Mouse (Mus musculus) megakaryocyte, adult 5-6 weeks (primary cell): ENCODE measurements around the gene Fmo5. TPM values are rescaled to one million over a fixed set of nuclear protein-coding genes. Genes with fewer than 3 reads are reported as not detected.

Source experiments
- ATAC-seq: 2 replicates; pipeline ENCODE4 v1.8.0; 2016; ENCODE audit warnings: mild to moderate bottlenecking, inconsistent platforms; ENCODE audit not compliant: poor library complexity, severe bottlenecking
- total RNA-seq, 2 experiments: library from RNA; stranded (forward) in 1 of 2; stranded (reverse) in 1 of 2; fragments of 153-499, 151-499 nt in 1 of 2; fragments of 221-1000, 200-1000 nt in 1 of 2; gene quantifications; 2 replicates each; pipeline versions ENCODE4 v1.2.3 to v1.2.4; 2015 to 2017

Fmo5 gene
- total RNA-seq, 2 experiments from 2014 or later = 10.7 to 19.5 TPM

- ATAC-seq = no peak
Measured at GRCm38 (mm10) chr3:97630746-97631145, 2.1 kb downstream of the Fmo5 start.

DNA sequence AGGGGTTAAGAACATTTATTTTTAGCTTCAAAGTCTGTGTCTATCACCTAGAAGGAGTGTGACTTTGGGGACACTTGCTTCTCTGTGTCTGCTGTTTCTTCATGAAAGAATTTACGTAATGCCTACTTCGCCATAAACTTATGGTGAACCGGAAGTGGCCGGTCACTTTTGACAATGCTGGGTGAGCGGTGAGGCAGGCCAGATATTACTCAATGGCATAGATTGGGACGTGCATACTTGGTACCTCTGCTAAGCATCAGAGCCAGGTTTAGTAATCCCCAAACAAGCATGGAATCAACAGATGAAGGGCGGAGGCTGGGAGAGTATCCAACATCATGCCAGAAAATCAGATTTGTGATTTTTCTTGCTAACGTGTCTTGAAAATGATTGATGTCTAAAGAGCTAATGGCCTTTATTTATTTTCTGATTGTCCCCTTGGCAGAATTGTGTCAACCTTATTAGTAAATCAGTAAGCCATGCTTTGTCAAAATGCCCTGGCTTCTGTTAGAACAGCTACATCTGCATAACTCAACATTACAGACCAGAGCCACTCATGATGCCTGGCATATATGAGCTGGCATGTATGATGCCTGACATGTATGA lies 2.8 kb downstream of the Fmo5 start:
- ATAC-seq = peak; percentile 65

GRCm38 (mm10) chr3:97633456-97633855 lies 4.9 kb downstream of the Fmo5 start:
- no peak for ATAC-seq

GRCm38 (mm10) chr3:97634288-97634761 lies 5.7 kb downstream of the Fmo5 start:
- ATAC-seq = peak; percentile 30

DNA sequence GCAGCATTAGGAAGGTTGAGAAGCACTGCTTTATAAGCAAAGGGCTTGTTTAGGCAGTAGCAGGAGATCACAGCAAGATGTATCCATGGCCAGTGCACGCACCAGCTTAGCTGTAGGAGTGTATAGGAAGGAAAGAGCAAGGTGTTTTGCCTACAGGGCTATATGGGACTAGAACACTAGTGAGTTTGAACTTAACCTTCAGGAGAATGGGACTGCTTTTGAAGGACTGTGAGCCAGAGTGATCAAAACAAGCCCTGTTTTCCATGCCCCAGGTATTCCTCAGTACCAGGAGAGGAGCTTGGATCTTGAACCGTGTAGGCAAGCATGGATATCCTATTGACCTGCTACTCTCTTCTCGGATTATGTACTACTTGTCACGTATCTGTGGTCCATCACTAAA lies 12.8 kb downstream of the Fmo5 start:
- no peak for ATAC-seq

- no peak for ATAC-seq
Measured at GRCm38 (mm10) chr3:97642001-97642400, 13.4 kb downstream of the Fmo5 start.

- no peak for ATAC-seq
Measured at GRCm38 (mm10) chr3:97648518-97648917, 19.9 kb downstream of the Fmo5 start.

DNA sequence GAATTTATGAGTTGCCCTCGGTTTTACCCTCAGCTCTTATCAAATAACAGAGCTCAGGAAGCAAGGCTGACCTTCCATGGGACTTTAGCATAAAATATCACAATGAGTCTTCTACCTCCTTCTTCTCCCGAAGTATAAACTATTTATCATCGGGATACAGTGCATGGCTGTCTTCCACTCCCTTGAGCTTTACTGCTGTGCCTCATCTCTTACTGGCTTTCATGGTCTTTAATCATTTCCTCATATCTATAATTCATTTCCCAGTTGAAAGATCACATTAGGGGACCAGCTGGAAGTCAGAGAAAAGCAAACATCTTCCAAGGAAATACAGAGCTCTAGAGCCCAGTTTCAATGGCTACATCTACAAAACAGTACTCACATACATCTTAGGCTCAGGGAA lies 20.4 kb downstream of the Fmo5 start:
- no peak for ATAC-seq

DNA sequence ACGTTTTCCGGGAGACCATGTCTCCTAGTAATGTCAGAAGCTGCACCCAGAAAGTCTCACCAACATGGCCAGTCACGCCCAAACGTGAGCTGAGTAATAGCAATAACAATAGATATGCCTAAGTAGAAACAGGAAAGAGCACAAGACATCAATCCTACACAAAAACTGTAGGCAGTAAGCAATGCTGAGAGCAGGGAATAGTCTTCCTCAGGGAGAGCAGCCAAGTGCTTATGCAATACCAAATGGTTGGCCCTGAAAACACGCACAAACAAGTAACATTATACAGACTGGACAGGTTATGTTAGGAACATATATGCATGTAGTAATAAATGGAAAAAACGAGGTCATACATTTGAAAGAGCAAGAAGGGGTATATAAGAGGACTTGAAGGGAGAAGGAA lies 20.9 kb downstream of the Fmo5 start:
- no peak for ATAC-seq

GRCm38 (mm10) chr3:97651604-97652003 lies 23.0 kb downstream of the Fmo5 start:
- ATAC-seq = no peak

GRCm38 (mm10) chr3:97653781-97654180 lies 25.2 kb downstream of the Fmo5 start:
- no peak for ATAC-seq

- ATAC-seq = no peak
Measured at GRCm38 (mm10) chr3:97654901-97655300, 26.3 kb downstream of the Fmo5 start.

DNA sequence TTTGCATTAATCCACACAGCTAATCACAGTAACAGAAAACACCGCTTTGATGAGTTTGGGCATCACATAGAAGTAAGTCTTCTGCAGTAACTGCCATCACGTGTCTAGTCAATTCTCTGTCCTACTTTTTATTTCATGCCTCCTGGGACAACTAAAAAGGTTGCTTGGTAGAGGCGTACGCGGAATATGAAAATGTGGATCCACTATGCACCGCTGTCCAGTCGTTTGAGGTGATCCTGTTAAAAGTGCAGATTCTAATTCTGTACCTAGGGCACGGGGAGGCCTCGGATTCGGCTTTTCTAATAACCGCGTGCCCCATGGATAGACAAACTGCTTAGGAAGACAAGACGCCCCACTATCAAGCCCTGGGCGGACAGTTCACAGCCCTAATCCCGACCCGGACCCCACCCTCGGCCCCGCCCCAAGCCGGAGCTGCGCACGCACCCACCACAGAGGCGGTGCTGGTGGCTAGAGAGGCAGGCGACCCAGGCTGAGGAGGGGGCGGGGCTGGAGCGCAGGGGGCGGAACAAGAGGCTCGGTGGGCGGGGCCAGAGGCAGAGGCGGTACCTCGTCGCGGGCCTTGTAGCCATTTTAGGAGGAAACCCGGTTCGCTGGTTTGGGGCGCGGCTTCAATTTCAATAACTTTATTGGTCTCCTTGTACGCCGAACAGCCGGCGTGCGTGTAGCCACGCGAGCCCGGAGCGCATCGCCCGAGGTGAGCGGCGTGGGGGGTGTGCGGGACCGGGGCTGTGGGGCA lies 29.2 kb downstream of the Fmo5 start, which contains the start of gene Prkab2:
Gene Prkab2 (plus strand): TSS at position 539 of the 757 bp plus-strand sequence.
- ATAC-seq = peak; percentile 95

- ATAC-seq = peak; percentile 29
Measured at GRCm38 (mm10) chr3:97658426-97659193, 30.0 kb downstream of the Fmo5 start.

- ATAC-seq = no peak
Measured at GRCm38 (mm10) chr3:97659746-97660145, 31.1 kb downstream of the Fmo5 start.

DNA sequence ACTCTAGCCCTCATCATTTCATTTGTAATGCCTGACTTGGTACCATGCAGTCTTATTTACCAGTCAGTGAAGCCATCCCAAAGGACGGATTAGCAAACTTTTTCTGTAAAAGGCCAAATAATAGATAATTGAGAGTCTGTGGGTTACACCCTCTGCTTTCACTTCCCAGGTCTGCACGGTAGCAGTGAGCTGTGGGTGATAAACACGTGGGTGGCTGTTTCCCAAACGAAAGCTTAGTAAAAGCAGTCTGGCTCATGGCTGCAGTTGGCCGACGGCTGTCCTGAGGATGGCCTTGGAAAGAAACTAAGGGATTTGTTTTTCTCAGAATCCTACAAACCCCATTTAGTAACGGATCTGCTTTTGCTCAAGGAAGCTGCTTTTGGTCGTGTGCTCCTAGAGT lies 32.6 kb downstream of the Fmo5 start:
- ATAC-seq = peak; percentile 36

- ATAC-seq = peak; percentile 57
Measured at GRCm38 (mm10) chr3:97665525-97665924, 36.9 kb downstream of the Fmo5 start.

- peak; percentile 61 for ATAC-seq
Measured at GRCm38 (mm10) chr3:97666154-97666553, 37.5 kb downstream of the Fmo5 start.

DNA sequence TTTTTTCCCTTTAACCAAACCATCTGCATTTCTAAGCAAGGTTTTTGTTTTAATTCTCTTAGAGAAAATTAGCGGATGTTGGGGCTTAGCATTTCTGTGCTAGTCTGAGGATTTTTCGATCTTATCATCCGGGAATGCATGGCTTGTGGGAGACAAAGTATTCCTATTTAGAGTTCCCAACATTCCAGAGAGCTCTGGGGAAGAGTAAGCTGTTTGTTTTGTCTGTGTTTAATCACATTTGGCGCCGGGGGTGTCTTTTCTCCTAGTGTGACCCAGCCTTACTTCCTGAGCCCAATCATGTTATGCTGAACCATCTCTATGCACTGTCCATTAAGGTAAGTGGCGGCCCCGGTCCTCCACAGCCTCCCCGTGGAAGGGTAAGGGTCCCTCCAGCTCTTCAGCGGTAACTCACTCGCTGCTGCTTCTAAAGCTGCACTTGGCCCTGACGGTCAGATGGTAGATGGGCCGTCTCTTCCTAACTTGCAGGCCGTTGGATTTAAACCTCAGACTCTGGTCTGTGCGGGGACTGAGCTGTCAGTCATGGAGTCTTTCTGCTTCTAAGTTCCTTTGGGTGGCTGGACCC lies 38.6 kb downstream of the Fmo5 start:
- ATAC-seq = no peak

GRCm38 (mm10) chr3:97674644-97675110 lies 46.1 kb downstream of the Fmo5 start, which contains the start of gene Gm17651:
Gene Gm17651, minus strand, starts transcription at chr3:97674694.
- ATAC-seq = no peak

DNA sequence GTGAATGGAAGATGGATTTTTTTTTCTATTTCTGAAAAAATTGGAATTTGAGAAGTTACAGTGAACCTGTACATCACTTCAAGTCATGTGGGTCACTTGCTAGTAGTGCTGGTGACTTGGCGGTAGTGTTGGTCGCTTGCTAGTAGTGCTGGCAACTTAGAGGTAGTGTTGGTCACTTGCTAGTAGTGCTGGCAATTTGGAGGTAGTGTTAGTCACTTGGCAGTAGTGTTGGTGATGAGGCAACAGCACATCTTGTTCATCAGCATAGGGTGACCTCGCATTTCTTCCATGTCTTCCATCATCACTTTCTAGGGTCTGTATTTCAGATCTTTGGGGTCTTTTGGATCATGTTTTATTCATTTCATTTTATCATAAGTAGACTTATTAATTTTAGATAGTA lies 47.5 kb downstream of the Fmo5 start:
- no peak for ATAC-seq
